Mouse (Mus musculus): Measurements from ENCODE around the gene Thsd1. TPM values are rescaled to one million over a fixed set of nuclear protein-coding genes. Genes with fewer than 3 reads are reported as not detected.
"Not testable (repeated sequence)": the region's sequence is repeated elsewhere in the genome, so short reads cannot be mapped to it uniquely, and the experiment has no call there.

Gene Thsd1
- polyA plus RNA-seq, 1 experiment from 2014 or later: 34.4 TPM

DNA sequence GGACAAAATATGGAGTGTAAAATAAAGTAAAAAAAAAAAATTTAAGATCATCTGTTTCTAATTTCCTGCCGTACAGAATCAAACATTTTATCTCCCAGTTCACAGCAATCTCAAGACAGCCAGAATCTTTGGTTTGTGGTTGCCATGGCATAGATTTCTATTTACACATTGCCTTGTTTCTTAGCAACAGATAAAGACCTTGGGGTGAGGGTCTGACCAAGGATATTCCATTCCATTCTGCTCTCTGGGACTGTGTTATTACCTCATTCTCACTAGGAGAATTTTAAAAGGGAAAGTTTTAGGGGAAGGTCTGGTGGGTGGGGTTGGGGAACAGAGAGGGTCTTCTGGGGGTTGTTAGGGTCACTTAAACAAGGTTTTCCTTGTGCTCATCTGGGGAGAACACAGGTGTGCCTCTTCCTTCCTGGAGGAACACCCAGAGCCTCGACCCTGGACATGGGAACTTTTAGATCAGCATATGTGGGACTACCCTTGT, 55.9 kb downstream of the Thsd1 start, which contains the start of gene Tpte:
Gene Tpte (plus strand): TSS at position 443 of the 493 bp plus-strand sequence.
- Histone ChIP-seq H3K4me2 (ENCODE audit: low read depth, low read length) (no peak within 1 kb of the TSS), H3K9me3 (ENCODE audit: control insufficient read depth, low read length) (no peaks in the 10 kb centered on the region), H3K4me3 (ENCODE audit: low read length) (no peak within 1 kb of the TSS), H3K36me3 (ENCODE audit: control insufficient read depth, insufficient read depth, low read length) (no peaks in the 10 kb centered on the region), H3K27ac (ENCODE audit: low read length) (no peak within 1 kb of the TSS), H3K27me3 (ENCODE audit: control insufficient read depth, insufficient read depth, low read depth, low read length) (no peaks in the 10 kb centered on the region), H3K4me1 (replicated peaks; ENCODE audit: control insufficient read depth, insufficient read depth, low read length) (no peaks in the 10 kb centered on the region), H3K9ac (ENCODE audit: low read length) (no peak within 1 kb of the TSS)
- 35% methylated on average over 2 of the region's 2 CpGs for WGBS
- no peak for ATAC-seq (ENCODE audit: low read depth)

- WGBS: 37% methylated on average over 2 of the region's 2 CpGs
- Histone ChIP-seq H3K4me1 (replicated peaks; ENCODE audit: control insufficient read depth, insufficient read depth, low read length) (no peaks in the 10 kb centered on the region), H3K9ac (ENCODE audit: low read length) (no peak overlapping the region), H3K4me3 (ENCODE audit: low read length) (no peak overlapping the region), H3K9me3 (ENCODE audit: control insufficient read depth, low read length) (no peaks in the 10 kb centered on the region), H3K27me3 (ENCODE audit: control insufficient read depth, insufficient read depth, low read depth, low read length) (no peaks in the 10 kb centered on the region), H3K27ac (ENCODE audit: low read length) (no peak overlapping the region), H3K4me2 (ENCODE audit: low read depth, low read length) (no peak overlapping the region), H3K36me3 (ENCODE audit: control insufficient read depth, insufficient read depth, low read length) (no peaks in the 10 kb centered on the region)
- ATAC-seq (ENCODE audit: low read depth): no peak
Measured at GRCm38 (mm10) chr8:22302326-22302725, 75.2 kb downstream of the Thsd1 start.

DNA sequence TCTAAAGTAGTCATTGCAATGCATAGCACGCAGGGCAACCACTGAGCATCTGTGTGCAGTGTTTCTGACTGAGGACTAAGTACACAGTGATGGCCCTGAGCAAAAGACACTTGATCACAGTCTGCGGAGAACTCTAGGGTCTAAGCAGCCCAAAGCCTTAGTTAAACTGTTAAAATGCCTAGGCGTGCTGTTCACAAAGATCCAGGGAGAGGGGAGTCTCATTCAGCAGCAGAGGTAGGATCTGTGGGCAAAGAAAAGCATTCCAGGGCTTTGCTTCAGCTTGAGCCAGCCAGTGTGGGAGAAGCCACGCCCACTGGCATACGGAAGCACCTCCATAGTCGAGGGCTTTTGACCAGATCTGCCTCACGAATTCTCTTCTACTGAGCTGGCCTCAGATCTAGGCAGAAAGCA, 75.8 kb downstream of the Thsd1 start:
- Histone ChIP-seq H3K9ac (ENCODE audit: low read length) (peak overlapping the region; percentile 5; the same call in 1 of the 2 replicates), H3K4me2 (ENCODE audit: low read depth, low read length) (peak overlapping the region; percentile 49), H3K9me3 (ENCODE audit: control insufficient read depth, low read length) (no peaks in the 10 kb centered on the region), H3K36me3 (ENCODE audit: control insufficient read depth, insufficient read depth, low read length) (no peaks in the 10 kb centered on the region), H3K4me1 (replicated peaks; ENCODE audit: control insufficient read depth, insufficient read depth, low read length) (no peaks in the 10 kb centered on the region), H3K27ac (ENCODE audit: low read length) (no peak overlapping the region), H3K4me3 (ENCODE audit: low read length) (peak overlapping the region; percentile 11; the same call in 1 of the 2 replicates), H3K27me3 (ENCODE audit: control insufficient read depth, insufficient read depth, low read depth, low read length) (no peaks in the 10 kb centered on the region)
- ATAC-seq (ENCODE audit: low read depth): 0 out of 2 replicates have a peak, but pooled peaks have one; percentile 47
- 16% methylated on average over 7 of the region's 7 CpGs for WGBS

- ATAC-seq (ENCODE audit: low read depth); H3K9me3 ChIP-seq (ENCODE audit: control insufficient read depth, low read length); H3K4me1 ChIP-seq (replicated peaks; ENCODE audit: control insufficient read depth, insufficient read depth, low read length); H3K4me3 ChIP-seq (ENCODE audit: low read length); H3K27ac ChIP-seq (ENCODE audit: low read length); H3K27me3 ChIP-seq (ENCODE audit: control insufficient read depth, insufficient read depth, low read depth, low read length); H3K9ac ChIP-seq (ENCODE audit: low read length); H3K4me2 ChIP-seq (ENCODE audit: low read depth, low read length); H3K36me3 ChIP-seq (ENCODE audit: control insufficient read depth, insufficient read depth, low read length): not testable (repeated sequence)
- 80% methylated on average over 8 of the region's 9 CpGs for WGBS
Measured at GRCm38 (mm10) chr8:22304045-22304444, 76.9 kb downstream of the Thsd1 start.

DNA sequence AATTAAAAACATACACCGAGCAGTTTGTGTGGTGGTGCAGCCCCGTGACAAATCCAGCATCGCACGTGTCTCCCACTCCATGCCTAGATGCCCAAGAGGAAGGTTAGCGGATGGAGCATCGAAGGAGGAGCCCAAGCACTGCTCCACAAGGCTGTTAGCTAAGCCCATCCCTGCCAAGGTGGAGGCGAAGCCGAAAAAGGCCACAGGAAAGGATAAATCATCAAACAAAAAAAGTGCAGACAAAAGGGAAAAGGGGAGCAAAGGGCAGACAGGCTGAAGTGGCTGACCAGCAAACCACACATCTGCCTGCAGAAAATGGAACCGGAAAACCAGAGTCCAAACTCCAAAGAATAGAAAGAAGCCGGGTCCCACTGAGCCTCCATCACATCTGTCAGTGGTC, 79.9 kb downstream of the Thsd1 start:
- 67% methylated on average over 10 of the region's 10 CpGs for WGBS
- no peak overlapping the region for H3K4me3 ChIP-seq (ENCODE audit: low read length)
- ATAC-seq (ENCODE audit: low read depth): no peak
- H3K4me2 ChIP-seq (ENCODE audit: low read depth, low read length): no peak overlapping the region
- H3K36me3 ChIP-seq (ENCODE audit: control insufficient read depth, insufficient read depth, low read length): no peaks in the 10 kb centered on the region
- no peak overlapping the region for H3K9ac ChIP-seq (ENCODE audit: low read length)
- no peaks in the 10 kb centered on the region for H3K4me1 ChIP-seq (replicated peaks; ENCODE audit: control insufficient read depth, insufficient read depth, low read length)
- no peaks in the 10 kb centered on the region for H3K27me3 ChIP-seq (ENCODE audit: control insufficient read depth, insufficient read depth, low read depth, low read length)
- H3K27ac ChIP-seq (ENCODE audit: low read length): no peak overlapping the region
- no peaks in the 10 kb centered on the region for H3K9me3 ChIP-seq (ENCODE audit: control insufficient read depth, low read length)

Other genes with a start within 250 kb of the Thsd1 start
- 2.6 and 3.0 TPM in 2 replicates for gene Atp7b, start 167.0 kb upstream of the Thsd1 start, polyA plus RNA-seq (2015; fragmentation: Nextera tagmentation; extraction: Ambion mirVana)
- 27.9 and 30.1 TPM in 2 replicates for gene Alg11, start 166.6 kb upstream of the Thsd1 start, polyA plus RNA-seq (2015; fragmentation: Nextera tagmentation; extraction: Ambion mirVana)
- 2.0 and 3.1 TPM in 2 replicates for gene Nek5, start 102.3 kb upstream of the Thsd1 start, polyA plus RNA-seq (2015; fragmentation: Nextera tagmentation; extraction: Ambion mirVana)
- gene Nek3, start 60.9 kb upstream of the Thsd1 start, polyA plus RNA-seq (2015; fragmentation: Nextera tagmentation; extraction: Ambion mirVana): 5.1 and 5.6 TPM in 2 replicates
- 55.0 and 55.5 TPM in 2 replicates for gene Ckap2, start 41.5 kb upstream of the Thsd1 start, polyA plus RNA-seq (2015; fragmentation: Nextera tagmentation; extraction: Ambion mirVana)
- gene Vps36, start 34.5 kb upstream of the Thsd1 start, polyA plus RNA-seq (2015; fragmentation: Nextera tagmentation; extraction: Ambion mirVana): 47.0 and 47.3 TPM in 2 replicates
- not detected in 2 replicates for gene Tpte, start 56.1 kb downstream of the Thsd1 start, polyA plus RNA-seq (2015; fragmentation: Nextera tagmentation; extraction: Ambion mirVana)
- 16.4 and 18.1 TPM in 2 replicates for gene Slc25a15, start 171.3 kb downstream of the Thsd1 start, polyA plus RNA-seq (2015; fragmentation: Nextera tagmentation; extraction: Ambion mirVana)
- gene Mrps31, start 184.0 kb downstream of the Thsd1 start, polyA plus RNA-seq (2015; fragmentation: Nextera tagmentation; extraction: Ambion mirVana): 35.0 and 37.6 TPM in 2 replicates

Measured in lung, embryonic 16.5 days (tissue).